Mouse (Mus musculus) midbrain, embryonic 16.5 days (tissue): Measurements from ENCODE around the gene Glis1. TPM values are rescaled to one million over a fixed set of nuclear protein-coding genes. Genes with fewer than 3 reads are reported as not detected.

Experiments used
- ATAC-seq: fragments of 200-750 bp; cut with Nextera tagmentation; 2 replicates; pipeline ENCODE4 v1.8.0; 2017; ENCODE audit warnings: moderate TSS enrichment
- H3K27ac ChIP-seq: fragments of 300-500 bp; sonication (generic); 2 replicates; pipeline ENCODE4 v1.5.1; 2014; ENCODE audit warnings: mild to moderate bottlenecking, low read length, mixed read lengths
- H3K27me3 ChIP-seq: fragments of 300-500 bp; sonication (generic); 2 replicates; pipeline ENCODE4 v1.6.1; 2014; ENCODE audit warnings: low read depth, low read length, mixed read lengths; ENCODE audit not compliant: control insufficient read depth, insufficient read depth
- H3K36me3 ChIP-seq: fragments of 300-500 bp; sonication (generic); 2 replicates; pipeline ENCODE4 v1.6.1; 2014; ENCODE audit warnings: mild to moderate bottlenecking, low read length, moderate library complexity, mixed read lengths; ENCODE audit not compliant: control insufficient read depth, insufficient read depth
- H3K4me1 ChIP-seq: fragments of 300-500 bp; sonication (generic); 2 replicates; pipeline ENCODE4 v1.6.1; 2014; ENCODE audit warnings: mild to moderate bottlenecking, low read length, mixed read lengths; ENCODE audit not compliant: control insufficient read depth, insufficient read depth
- H3K4me2 ChIP-seq: fragments of 300-500 bp; sonication (generic); 2 replicates; pipeline ENCODE4 v1.6.1; 2014; ENCODE audit warnings: mild to moderate bottlenecking, low read length, mixed read lengths
- H3K4me3 ChIP-seq: fragments of 300-500 bp; sonication (generic); 2 replicates; pipeline ENCODE4 v1.5.1; 2014; ENCODE audit warnings: low read depth, mild to moderate bottlenecking, low read length, moderate library complexity, mixed read lengths
- H3K9ac ChIP-seq: fragments of 300-500 bp; sonication (generic); 2 replicates; pipeline ENCODE4 v1.6.1; 2014; ENCODE audit warnings: low read depth, low read length, mixed read lengths
- H3K9me3 ChIP-seq: fragments of 300-500 bp; sonication (generic); replicated peaks from 2 replicates; pipeline ENCODE4 v1.6.1; 2014; ENCODE audit warnings: mild to moderate bottlenecking, low read length, mixed read lengths; ENCODE audit not compliant: control insufficient read depth, poor library complexity, severe bottlenecking
- WGBS: fragments of 180-500 bp; shearing (Covaris S2); extraction: QIAGEN DNeasy Blood & Tissue Kit; methylation state at CpG from one replicate; pipeline ENCODE4 v1.1.7; 2014; 5-methylcytosine and 5-hydroxymethylcytosine counted together
- polyA plus RNA-seq: library from polyadenylated mRNA; unstranded; fragments of >200 nt; fragmentation: Nextera tagmentation; extraction: Ambion mirVana; gene quantifications from 2 replicates; pipeline ENCODE4 v1.2.1, GENCODE M21; 2015

Gene Glis1
- polyA plus RNA-seq, 1 experiment from 2014 or later: 2.4 TPM

GRCm38 (mm10) chr4:107484221-107484575 is 49.8 kb downstream of the Glis1 start:
- no peak for ATAC-seq
- no peaks in the 10 kb centered on the region for H3K4me1 ChIP-seq
- H3K9ac ChIP-seq: no peak overlapping the region
- H3K36me3 ChIP-seq: no peaks in the 10 kb centered on the region
- H3K27me3 ChIP-seq: no peaks in the 10 kb centered on the region
- no peaks in the 10 kb centered on the region for H3K9me3 ChIP-seq
- no peak overlapping the region for H3K4me3 ChIP-seq
- H3K4me2 ChIP-seq: no peak overlapping the region
- WGBS: 82% methylated on average over 4 of the region's 4 CpGs
- H3K27ac ChIP-seq: no peak overlapping the region

GRCm38 (mm10) chr4:107485903-107486302 is 51.5 kb downstream of the Glis1 start:
- H3K9me3 ChIP-seq: no peaks in the 10 kb centered on the region
- H3K9ac ChIP-seq: no peak overlapping the region
- ATAC-seq: no peak
- no peak overlapping the region for H3K4me3 ChIP-seq
- no peak overlapping the region for H3K27ac ChIP-seq
- H3K4me1 ChIP-seq: no peaks in the 10 kb centered on the region
- H3K4me2 ChIP-seq: no peak overlapping the region
- no peaks in the 10 kb centered on the region for H3K27me3 ChIP-seq
- no peaks in the 10 kb centered on the region for H3K36me3 ChIP-seq
- WGBS: 66% methylated on average over 5 of the region's 5 CpGs

DNA sequence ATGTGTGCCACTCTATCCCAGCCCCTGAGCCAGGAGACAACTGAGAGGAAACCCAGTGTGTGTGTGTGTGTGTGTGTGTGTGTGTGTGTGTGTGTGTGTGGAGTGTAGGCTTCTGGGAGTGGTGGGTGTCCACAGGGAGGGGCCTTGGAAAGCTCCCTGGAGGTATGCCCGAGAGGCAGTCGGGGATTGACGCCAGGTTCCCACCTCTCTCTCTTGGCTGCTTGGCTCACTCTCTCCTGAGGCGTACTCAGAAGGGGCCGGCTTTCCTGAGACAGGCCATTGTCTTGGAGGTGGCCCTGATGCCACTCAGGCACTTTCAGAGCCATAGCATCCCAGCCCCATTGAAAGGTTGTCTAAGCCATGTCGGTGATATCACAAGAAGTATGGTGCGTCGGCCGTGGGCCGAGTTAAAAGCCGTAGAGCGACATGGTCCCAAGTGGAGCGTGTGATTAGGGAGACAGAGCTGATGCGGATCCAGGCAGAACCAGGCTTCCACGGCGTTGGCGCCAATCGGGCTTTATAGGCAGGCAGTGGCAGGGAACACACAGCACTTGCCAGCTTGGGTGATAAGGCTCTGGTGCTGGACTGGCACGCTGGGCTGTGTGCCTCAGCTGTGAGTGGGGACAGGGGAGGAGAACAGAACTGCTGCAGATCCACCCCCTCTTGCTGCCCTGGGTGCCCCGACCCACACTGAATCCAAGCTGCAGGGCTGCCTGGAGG is 54.9 kb downstream of the Glis1 start:
- no peaks in the 10 kb centered on the region for H3K4me1 ChIP-seq
- H3K9me3 ChIP-seq: no peaks in the 10 kb centered on the region
- H3K27me3 ChIP-seq: no peaks in the 10 kb centered on the region
- WGBS: 78% methylated on average over 20 of the region's 20 CpGs
- H3K4me3 ChIP-seq: no peak overlapping the region
- H3K4me2 ChIP-seq: no peak overlapping the region
- no peak for ATAC-seq
- no peak overlapping the region for H3K9ac ChIP-seq
- H3K36me3 ChIP-seq: no peaks in the 10 kb centered on the region
- H3K27ac ChIP-seq: no peak overlapping the region

DNA sequence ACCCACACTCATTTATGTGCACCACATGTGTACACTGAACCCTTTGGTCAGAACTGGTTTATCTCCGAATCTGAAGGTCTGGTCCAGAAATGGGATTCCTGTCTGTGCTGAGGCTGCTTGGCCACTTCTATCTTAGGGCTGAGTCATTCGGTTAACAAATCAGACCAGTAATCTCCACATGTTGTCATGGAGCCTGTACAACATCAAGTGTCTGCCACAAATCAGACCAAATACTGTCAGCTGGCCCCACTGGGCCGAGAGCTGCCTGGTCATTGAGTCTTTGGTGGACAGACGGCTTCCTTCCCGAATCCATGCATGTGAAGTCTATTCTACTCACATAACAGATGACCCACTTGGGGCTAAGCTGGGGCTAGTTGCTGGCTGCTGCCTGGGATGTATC is 58.6 kb downstream of the Glis1 start:
- 82% methylated on average over 5 of the region's 5 CpGs for WGBS
- no peaks in the 10 kb centered on the region for H3K9me3 ChIP-seq
- no peaks in the 10 kb centered on the region for H3K36me3 ChIP-seq
- H3K4me3 ChIP-seq: no peak overlapping the region
- no peaks in the 10 kb centered on the region for H3K27me3 ChIP-seq
- no peak overlapping the region for H3K4me2 ChIP-seq
- no peak for ATAC-seq
- no peaks in the 10 kb centered on the region for H3K4me1 ChIP-seq
- no peak overlapping the region for H3K27ac ChIP-seq
- no peak overlapping the region for H3K9ac ChIP-seq

GRCm38 (mm10) chr4:107495751-107496430 is 61.5 kb downstream of the Glis1 start:
- H3K27ac ChIP-seq: no peak overlapping the region
- H3K4me1 ChIP-seq: no peaks in the 10 kb centered on the region
- H3K4me2 ChIP-seq: no peak overlapping the region
- no peak for ATAC-seq
- no peak overlapping the region for H3K9ac ChIP-seq
- no peaks in the 10 kb centered on the region for H3K27me3 ChIP-seq
- WGBS: 72% methylated on average over 9 of the region's 9 CpGs
- no peaks in the 10 kb centered on the region for H3K36me3 ChIP-seq
- H3K9me3 ChIP-seq: no peaks in the 10 kb centered on the region
- H3K4me3 ChIP-seq: no peak overlapping the region

- WGBS: 85% methylated on average over 18 of the region's 18 CpGs
- H3K4me3 ChIP-seq: no peak overlapping the region
- H3K27ac ChIP-seq: no peak overlapping the region
- H3K36me3 ChIP-seq: no peaks in the 10 kb centered on the region
- H3K4me2 ChIP-seq: no peak overlapping the region
- no peaks in the 10 kb centered on the region for H3K9me3 ChIP-seq
- no peaks in the 10 kb centered on the region for H3K27me3 ChIP-seq
- H3K4me1 ChIP-seq: no peaks in the 10 kb centered on the region
- ATAC-seq: no peak
- H3K9ac ChIP-seq: no peak overlapping the region
Measured at GRCm38 (mm10) chr4:107497430-107497935, 63.1 kb downstream of the Glis1 start.

DNA sequence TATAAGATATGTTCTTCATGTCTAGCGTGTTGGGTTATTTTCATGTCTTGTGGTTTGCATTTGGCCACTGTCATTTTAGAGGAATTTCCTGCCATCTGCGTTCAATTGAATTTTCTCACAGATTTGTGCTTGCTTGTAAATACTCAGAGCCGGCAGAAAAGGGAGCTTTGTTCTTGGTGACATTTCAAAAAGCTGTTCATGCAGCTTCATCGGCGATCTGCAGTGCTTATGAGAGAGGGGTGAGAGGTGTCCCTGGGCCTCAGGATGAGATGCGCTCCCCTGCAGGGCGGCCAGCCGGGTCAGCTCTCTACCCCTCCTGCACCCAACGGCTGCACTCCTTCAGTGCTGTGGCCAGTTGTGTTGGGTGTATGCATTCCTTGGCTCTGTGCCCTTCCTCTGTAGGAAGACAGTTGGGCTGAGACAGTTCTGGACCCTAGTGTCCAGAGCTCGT is 68.2 kb downstream of the Glis1 start:
- no peak overlapping the region for H3K4me3 ChIP-seq
- no peak overlapping the region for H3K4me2 ChIP-seq
- H3K9me3 ChIP-seq: no peaks in the 10 kb centered on the region
- ATAC-seq: no peak
- no peaks in the 10 kb centered on the region for H3K36me3 ChIP-seq
- H3K27ac ChIP-seq: no peak overlapping the region
- no peaks in the 10 kb centered on the region for H3K27me3 ChIP-seq
- WGBS: 67% methylated on average over 10 of the region's 10 CpGs
- no peak overlapping the region for H3K9ac ChIP-seq
- no peaks in the 10 kb centered on the region for H3K4me1 ChIP-seq

DNA sequence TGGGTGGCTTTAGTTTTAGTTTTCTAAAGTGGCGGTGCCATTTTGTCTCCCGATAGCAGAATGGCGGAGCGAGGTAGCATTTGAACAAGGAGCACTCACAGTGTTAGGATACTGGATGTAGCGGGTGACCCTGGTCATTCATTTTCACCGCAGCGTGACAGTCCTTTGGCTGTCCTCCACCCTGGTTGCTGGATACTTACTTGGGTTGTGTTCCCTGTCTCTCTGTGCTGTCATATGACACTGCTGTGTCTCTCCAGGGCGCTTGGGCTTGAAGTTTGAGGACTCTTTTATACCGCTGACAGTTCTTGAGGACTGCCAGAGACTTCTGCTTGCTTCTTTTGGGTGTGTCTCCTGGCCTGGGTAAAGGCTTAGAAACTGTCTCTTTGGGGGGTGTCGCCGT is 80.6 kb downstream of the Glis1 start:
- 94% methylated on average over 11 of the region's 11 CpGs for whole genome bisulfite sequencing
- H3K27ac ChIP-seq: no peak overlapping the region
- H3K4me1 ChIP-seq: no peaks in the 10 kb centered on the region
- H3K4me3 ChIP-seq: no peak overlapping the region
- H3K4me2 ChIP-seq: no peak overlapping the region
- no peaks in the 10 kb centered on the region; the same call in 1 of the 2 replicates for H3K27me3 ChIP-seq
- no peak for ATAC-seq
- H3K36me3 ChIP-seq: no peaks in the 10 kb centered on the region
- no peak overlapping the region for H3K9ac ChIP-seq
- no peaks in the 10 kb centered on the region for H3K9me3 ChIP-seq

DNA sequence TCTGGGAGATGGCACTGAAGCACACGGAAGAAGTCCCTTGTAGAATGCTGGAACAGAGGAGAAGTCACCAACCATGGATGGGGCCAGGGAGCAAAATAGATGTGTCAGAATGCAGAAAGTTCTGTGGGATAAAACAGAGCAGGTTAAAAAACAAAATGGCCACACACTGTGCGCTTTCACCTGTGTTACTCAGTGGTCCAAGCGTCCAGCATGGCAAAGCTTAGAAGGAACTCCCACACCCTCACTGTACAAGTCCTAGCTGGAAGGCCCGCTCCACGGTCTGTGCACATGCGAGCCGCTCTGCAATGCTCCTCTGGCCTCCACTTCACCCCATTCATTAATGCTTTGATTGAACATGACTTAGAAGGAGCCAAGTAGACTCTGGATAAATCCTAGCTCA is 81.2 kb downstream of the Glis1 start:
- Histone ChIP-seq H3K4me2 (no peak overlapping the region), H3K36me3 (no peaks in the 10 kb centered on the region), H3K9me3 (no peaks in the 10 kb centered on the region), H3K4me3 (no peak overlapping the region), H3K4me1 (no peaks in the 10 kb centered on the region), H3K9ac (no peak overlapping the region), H3K27me3 (no peaks in the 10 kb centered on the region; the same call in 1 of the 2 replicates), H3K27ac (no peak overlapping the region)
- 89% methylated on average over 7 of the region's 7 CpGs for WGBS
- no peak for ATAC-seq
